In the genomic region with DNA sequence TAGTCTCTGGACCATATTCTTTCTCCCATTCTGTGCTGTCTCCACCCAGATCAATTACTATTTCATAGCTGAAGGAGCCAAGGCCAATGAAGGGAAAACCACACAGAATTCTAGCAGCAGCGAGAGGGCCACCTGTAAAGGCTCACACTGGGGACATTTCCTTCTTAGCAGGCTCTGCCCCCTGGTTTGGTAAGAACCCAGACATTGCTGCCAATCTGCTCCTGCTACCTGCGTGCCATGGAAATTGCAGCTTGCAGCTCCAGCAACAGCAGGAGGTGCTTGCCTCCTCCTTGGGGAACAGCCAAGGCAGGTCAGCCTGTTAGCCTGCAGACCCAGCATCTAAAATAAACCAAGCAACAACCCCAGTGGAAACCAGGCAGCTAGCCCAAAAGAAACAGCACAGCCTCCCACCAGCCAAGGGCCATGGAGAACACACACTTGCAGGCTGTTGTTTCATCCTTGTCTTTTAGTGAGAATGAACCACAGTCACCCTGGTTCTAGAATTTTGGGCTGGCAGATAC, we compare ENCODE assay signal across 17 mouse cellular contexts. TPM values are rescaled to one million over a fixed set of nuclear protein-coding genes. Genes with fewer than 3 reads are reported as not detected.
DNase-seq lines count a peak whose midpoint lies in the region; ATAC-seq lines count a peak whose summit lies in the region.
"Had no signal": no experiment of that assay in that cellular context is flagged by ENCODE, and none has a peak within 500 bp of the region (broad histone marks: within the 10 kb centered on the region; RNA-seq: fewer than 3 reads in every experiment).

No protein-coding gene starts in this region.

- no peak overlapping the region for H3K4me2 ChIP-seq in hindbrain, embryonic 13.5 days
- H3K4me2 ChIP-seq: embryonic facial prominence, embryonic 15.5 days; lung, embryonic 14.5 days had no signal

- H3K27ac ChIP-seq in heart, embryonic 10.5 days = no peak overlapping the region
- H3K27ac ChIP-seq in hindbrain, embryonic 13.5 days = no peak overlapping the region
- H3K27ac ChIP-seq: embryonic facial prominence, embryonic 15.5 days had no signal

- no peaks in the 10 kb centered on the region for H3K9me3 ChIP-seq in heart, embryonic 10.5 days
- H3K9me3 ChIP-seq in hindbrain, embryonic 13.5 days = no peaks in the 10 kb centered on the region
- H3K9me3 ChIP-seq: embryonic facial prominence, embryonic 15.5 days had no signal

- peak; percentile 28 for DNase-seq in heart, embryonic 10.5 days (ENCODE audit: low spot score)
- DNase-seq in heart, postnatal 14 days = no peak
- peak; percentile 24 for DNase-seq in right cerebral cortex, adult 18-20 months
- DNase-seq in right cerebral cortex, postnatal 14 days = no peak
- DNase-seq in cerebellum, postnatal 25 days = peak; percentile 85 to 90
- DNase-seq in yolk sac, embryonic 10.5 days (ENCODE audit: low spot score) = no peak
- DNase-seq: kidney, postnatal 25 days; lung, embryonic 14.5 days; thymus, postnatal 25 days had no signal

- no peaks in the 10 kb centered on the region for H3K36me3 ChIP-seq in heart, embryonic 10.5 days
- H3K36me3 ChIP-seq in hindbrain, embryonic 13.5 days = no peaks in the 10 kb centered on the region
- H3K36me3 ChIP-seq: embryonic facial prominence, embryonic 15.5 days had no signal

- no peaks in the 10 kb centered on the region; the same call in 1 of the 2 replicates for H3K4me1 ChIP-seq in heart, embryonic 10.5 days
- no peaks in the 10 kb centered on the region for H3K4me1 ChIP-seq in hindbrain, embryonic 13.5 days (replicated peaks)
- H3K4me1 ChIP-seq: embryonic facial prominence, embryonic 15.5 days had no signal

- no peak for ATAC-seq in hindbrain, embryonic 13.5 days (ENCODE audit: low FRiP score)
- ATAC-seq: intestine, embryonic 16.5 days; Patski had no signal

- 71% methylated on average over 2 of the region's 2 CpGs for WGBS in heart, embryonic 10.5 days
- WGBS in hindbrain, embryonic 13.5 days = 67% methylated on average over 2 of the region's 2 CpGs

- H3K4me3 ChIP-seq in heart, embryonic 10.5 days = no peak overlapping the region
- H3K4me3 ChIP-seq in hindbrain, embryonic 13.5 days = no peak overlapping the region
- H3K4me3 ChIP-seq: embryonic facial prominence, embryonic 15.5 days had no signal

- intact Hi-C loops in heart, postnatal 14 days (cut with DNase I) = no loop called here

- no peaks in the 10 kb centered on the region for H3K27me3 ChIP-seq in heart, embryonic 10.5 days (ENCODE audit: insufficient read depth, poor library complexity, severe bottlenecking)
- no peaks in the 10 kb centered on the region for H3K27me3 ChIP-seq in hindbrain, embryonic 13.5 days
- H3K27me3 ChIP-seq: embryonic facial prominence, embryonic 15.5 days had no signal

- H3K9ac ChIP-seq in hindbrain, embryonic 13.5 days = no peak overlapping the region
- H3K9ac ChIP-seq: embryonic facial prominence, embryonic 15.5 days; lung, embryonic 14.5 days had no signal

RNA-seq across cellular contexts. Expression of gene Tnp1, which starts 22.7 kb away (rescaled TPM):
- polyA plus RNA-seq in heart, embryonic 10.5 days (2016; fragmentation: Nextera tagmentation; extraction: Ambion mirVana) = not detected in 2 replicates
- total RNA-seq in heart, postnatal 14 days (2021) = not detected
- not detected in 2 replicates for polyA plus RNA-seq in hindbrain, embryonic 13.5 days (2015; fragmentation: Nextera tagmentation; extraction: Ambion mirVana)
- total RNA-seq: adrenal gland, adult 18-20 months; megakaryocyte-erythroid progenitor cell, adult 5-6 weeks had no signal
- polyA plus RNA-seq: embryonic facial prominence, embryonic 15.5 days; heart, embryonic 16.5 days; intestine, embryonic 16.5 days; limb, embryonic 14.5 days; lung, embryonic 14.5 days; Patski had no signal

Comparison
In these comparisons a context has a peak if more than half of its experiments do, and no peak if none do; other contexts are left out.
1. DNase-seq: peak in heart, embryonic 10.5 days (single experiment), right cerebral cortex, adult 18-20 months (single experiment) and cerebellum, postnatal 25 days (2 of 2); none in heart, postnatal 14 days (0 of 2), right cerebral cortex, postnatal 14 days (single experiment) and yolk sac, embryonic 10.5 days (single experiment).